Mouse (Mus musculus): ENCODE measurements around the gene Tanc1. TPM values are rescaled to one million over a fixed set of nuclear protein-coding genes. Genes with fewer than 3 reads are reported as not detected.

Tanc1 gene
- polyA plus RNA-seq, 2 experiments: 1.1 to 1.3 TPM

DNA sequence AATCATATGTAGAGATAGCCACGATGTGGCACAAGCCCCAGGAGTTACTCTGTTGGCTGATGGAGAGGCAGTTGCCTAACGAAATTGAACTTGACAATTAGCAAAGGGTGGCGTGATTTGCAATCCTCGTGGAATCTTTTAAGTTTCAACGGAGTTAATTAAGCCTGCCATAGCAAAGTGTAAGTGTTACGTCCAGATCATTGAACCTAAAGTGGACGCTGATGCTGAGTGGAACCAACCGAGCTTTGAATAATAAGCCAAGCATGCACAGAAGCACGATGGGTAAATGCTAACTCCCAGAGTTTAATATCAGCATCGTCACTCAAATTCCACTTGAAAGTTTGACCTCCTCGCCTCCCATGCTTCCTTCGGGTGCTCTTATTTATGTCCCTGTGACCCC lies 149.3 kb downstream of the Tanc1 start:
- Histone ChIP-seq H3K27me3 (ENCODE audit: control insufficient read depth, insufficient read depth, low read length) (no peaks in the 10 kb centered on the region), H3K4me3 (ENCODE audit: insufficient read depth in 1 of 2, low read depth in 2 of 2, low read length in 2 of 2) (no peak overlapping the region), H3K9ac (replicated peaks) (no peak overlapping the region), H3K27ac (no peak overlapping the region), H3K9me3 (ENCODE audit: control insufficient read depth, low read length) (no peaks in the 10 kb centered on the region), H3K4me2 (ENCODE audit: low read depth) (no peak overlapping the region), H3K4me1 (replicated peaks; ENCODE audit: control insufficient read depth in 2 of 2, insufficient read depth in 2 of 2, low read length in 1 of 2) (no peaks in the 10 kb centered on the region), H3K36me3 (replicated peaks; ENCODE audit: control insufficient read depth, insufficient read depth, low read depth) (no peaks in the 10 kb centered on the region)
- ATAC-seq (ENCODE audit: insufficient read depth) (no peak), DNase-seq (ENCODE audit: low read depth in 3 of 3, low spot score in 3 of 3) (no peak)
- TF ChIP-seq EP300 (IDR thresholded peaks at IDR 0.05; ENCODE audit: low read depth) (no peak), CTCF (IDR thresholded peaks at IDR 0.05; ENCODE audit: low read depth) (no peak)
- 72% methylated on average over 12 of the region's 12 CpGs for WGBS (ENCODE audit: insufficient replicate concordance)

DNA sequence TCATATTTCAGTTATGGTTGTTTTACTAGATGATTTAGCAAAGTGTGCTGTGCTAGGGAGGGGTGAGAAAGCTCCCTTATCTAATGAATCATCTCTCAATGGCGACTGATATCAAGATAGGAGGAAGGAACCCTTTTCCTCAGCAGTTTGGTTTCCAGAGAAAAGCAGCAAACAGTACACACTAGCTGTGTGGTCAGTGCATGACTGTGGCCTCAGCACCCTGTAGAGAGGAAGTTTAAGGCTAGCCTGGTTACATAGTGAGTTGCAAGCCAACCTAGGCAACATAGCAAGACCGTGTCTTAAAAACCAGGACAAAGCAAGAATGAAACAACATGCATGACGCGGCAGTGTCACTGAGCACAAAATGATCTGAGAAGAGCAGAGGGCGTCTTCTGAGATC lies 150.4 kb downstream of the Tanc1 start:
- Histone ChIP-seq H3K27ac (no peak overlapping the region), H3K27me3 (ENCODE audit: control insufficient read depth, insufficient read depth, low read length) (no peaks in the 10 kb centered on the region), H3K4me2 (ENCODE audit: low read depth) (no peak overlapping the region), H3K4me3 (ENCODE audit: insufficient read depth in 1 of 2, low read depth in 2 of 2, low read length in 2 of 2) (no peak overlapping the region), H3K4me1 (replicated peaks; ENCODE audit: control insufficient read depth in 2 of 2, insufficient read depth in 2 of 2, low read length in 1 of 2) (no peaks in the 10 kb centered on the region), H3K36me3 (replicated peaks; ENCODE audit: control insufficient read depth, insufficient read depth, low read depth) (no peaks in the 10 kb centered on the region), H3K9me3 (ENCODE audit: control insufficient read depth, low read length) (no peaks in the 10 kb centered on the region), H3K9ac (replicated peaks) (no peak overlapping the region)
- ATAC-seq (ENCODE audit: insufficient read depth) (no peak), DNase-seq (ENCODE audit: low read depth in 3 of 3, low spot score in 3 of 3) (no peak)
- 62% methylated on average over 5 of the region's 5 CpGs for WGBS (ENCODE audit: insufficient replicate concordance)
- TF ChIP-seq EP300 (IDR thresholded peaks at IDR 0.05; ENCODE audit: low read depth): no peak
- TF ChIP-seq CTCF (IDR thresholded peaks at IDR 0.05; ENCODE audit: low read depth): no peak

DNA sequence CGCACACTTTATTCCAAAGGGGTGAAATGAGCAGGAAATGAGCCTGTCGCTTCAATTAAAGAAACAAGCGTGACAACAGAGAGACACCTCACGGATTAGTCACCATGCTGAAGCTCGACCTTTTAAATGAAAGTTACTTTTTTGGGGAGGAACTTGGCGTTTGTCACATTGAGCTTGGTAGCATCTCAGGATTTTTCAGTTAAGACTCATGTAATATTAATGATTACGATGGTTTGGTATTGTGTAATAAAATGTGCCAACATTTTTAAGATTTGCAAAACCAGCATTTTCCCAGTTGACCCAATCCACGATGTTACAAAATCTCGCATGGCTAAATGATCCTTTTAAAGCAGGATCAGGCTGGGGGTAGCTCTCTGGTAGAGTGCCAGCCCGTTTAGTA lies 153.8 kb downstream of the Tanc1 start:
- no peak for ATAC-seq (ENCODE audit: insufficient read depth)
- DNase-seq (ENCODE audit: low read depth in 3 of 3, low spot score in 3 of 3): no peak
- H3K27me3 ChIP-seq (ENCODE audit: control insufficient read depth, insufficient read depth, low read length): no peaks in the 10 kb centered on the region
- no peaks in the 10 kb centered on the region for H3K9me3 ChIP-seq (ENCODE audit: control insufficient read depth, low read length)
- H3K4me3 ChIP-seq (ENCODE audit: insufficient read depth in 1 of 2, low read depth in 2 of 2, low read length in 2 of 2): no peak overlapping the region
- H3K4me2 ChIP-seq (ENCODE audit: low read depth): no peak overlapping the region
- no peaks in the 10 kb centered on the region for H3K36me3 ChIP-seq (replicated peaks; ENCODE audit: control insufficient read depth, insufficient read depth, low read depth)
- TF ChIP-seq CTCF (IDR thresholded peaks at IDR 0.05; ENCODE audit: low read depth): no peak
- no peak for TF ChIP-seq EP300 (IDR thresholded peaks at IDR 0.05; ENCODE audit: low read depth)
- no peak overlapping the region for H3K27ac ChIP-seq
- WGBS (ENCODE audit: insufficient replicate concordance): 65% methylated on average over 10 of the region's 10 CpGs
- no peak overlapping the region for H3K9ac ChIP-seq (replicated peaks)
- H3K4me1 ChIP-seq (replicated peaks; ENCODE audit: control insufficient read depth in 2 of 2, insufficient read depth in 2 of 2, low read length in 1 of 2): no peaks in the 10 kb centered on the region

DNA sequence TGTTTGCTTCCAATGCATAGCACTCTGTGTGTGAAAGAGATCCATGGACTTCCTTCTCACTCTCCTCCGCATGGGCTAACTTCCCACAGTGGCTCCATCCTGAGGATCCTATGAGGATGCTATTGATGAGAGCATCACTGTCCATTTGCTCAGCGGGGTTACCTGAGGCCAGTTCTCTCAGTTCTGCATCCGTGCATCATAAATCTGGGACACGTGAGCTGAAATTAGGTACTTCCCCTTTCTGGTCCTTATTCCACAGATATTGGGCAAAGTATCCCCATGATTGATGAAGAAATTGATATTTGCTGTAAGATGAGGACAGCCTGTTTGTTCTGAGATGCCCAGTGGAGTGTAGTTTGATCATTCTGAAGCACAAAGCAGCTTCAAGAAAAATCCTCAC lies 156.1 kb downstream of the Tanc1 start:
- Histone ChIP-seq H3K27me3 (ENCODE audit: control insufficient read depth, insufficient read depth, low read length) (no peaks in the 10 kb centered on the region), H3K9me3 (ENCODE audit: control insufficient read depth, low read length) (no peaks in the 10 kb centered on the region), H3K4me3 (ENCODE audit: insufficient read depth in 1 of 2, low read depth in 2 of 2, low read length in 2 of 2) (no peak overlapping the region), H3K36me3 (replicated peaks; ENCODE audit: control insufficient read depth, insufficient read depth, low read depth) (no peaks in the 10 kb centered on the region), H3K4me2 (ENCODE audit: low read depth) (no peak overlapping the region), H3K9ac (replicated peaks) (no peak overlapping the region), H3K4me1 (replicated peaks; ENCODE audit: control insufficient read depth in 2 of 2, insufficient read depth in 2 of 2, low read length in 1 of 2) (no peaks in the 10 kb centered on the region), H3K27ac (no peak overlapping the region)
- 55% methylated on average over 4 of the region's 4 CpGs for whole genome bisulfite sequencing (ENCODE audit: insufficient replicate concordance)
- TF ChIP-seq CTCF (IDR thresholded peaks at IDR 0.05; ENCODE audit: low read depth): no peak
- no peak for TF ChIP-seq EP300 (IDR thresholded peaks at IDR 0.05; ENCODE audit: low read depth)
- DNase-seq (ENCODE audit: low read depth in 3 of 3, low spot score in 3 of 3) (no peak), ATAC-seq (ENCODE audit: insufficient read depth) (no peak)

DNA sequence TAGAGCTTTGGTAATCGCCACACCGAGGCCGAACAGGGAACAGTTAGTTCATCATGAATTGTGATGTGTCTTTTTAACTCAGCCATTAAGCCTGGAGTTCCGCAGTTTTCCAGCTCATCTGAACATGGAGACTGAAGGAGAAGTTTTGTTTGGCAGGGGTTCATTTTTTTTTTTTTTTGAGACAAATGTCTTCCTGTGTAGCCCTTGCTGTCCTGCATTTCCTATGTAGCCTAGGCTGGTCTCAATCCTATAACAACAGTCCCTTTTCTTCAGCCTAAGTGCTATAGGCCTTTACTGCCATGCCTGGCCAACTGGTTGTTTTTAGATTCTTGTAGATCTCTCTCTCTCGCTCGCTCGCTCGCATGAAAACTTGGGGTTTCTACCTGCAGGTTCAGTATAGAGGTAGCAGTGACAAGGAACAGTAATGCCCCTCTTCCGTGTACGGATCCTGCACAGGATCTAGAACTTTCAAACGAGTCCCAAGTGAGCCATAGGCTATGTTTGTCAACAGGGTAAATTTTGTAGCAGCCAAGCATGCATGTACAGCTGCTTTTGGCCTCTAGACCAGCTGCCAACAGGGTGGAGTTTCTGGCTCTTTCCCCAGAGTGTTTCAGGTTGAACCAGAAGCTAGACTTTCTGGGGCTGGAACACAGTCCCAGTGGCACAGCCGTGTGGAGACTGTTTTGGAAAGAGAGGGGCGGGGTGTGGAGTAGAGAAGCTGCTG lies 157.0 kb downstream of the Tanc1 start:
- H3K9ac ChIP-seq (replicated peaks): no peak overlapping the region
- no peak for TF ChIP-seq EP300 (IDR thresholded peaks at IDR 0.05; ENCODE audit: low read depth)
- TF ChIP-seq CTCF (IDR thresholded peaks at IDR 0.05; ENCODE audit: low read depth): no peak
- H3K4me1 ChIP-seq (replicated peaks; ENCODE audit: control insufficient read depth in 2 of 2, insufficient read depth in 2 of 2, low read length in 1 of 2): no peaks in the 10 kb centered on the region
- ATAC-seq (ENCODE audit: insufficient read depth) (no peak), DNase-seq (ENCODE audit: low read depth in 3 of 3, low spot score in 3 of 3) (no peak)
- no peak overlapping the region for H3K4me2 ChIP-seq (ENCODE audit: low read depth)
- H3K9me3 ChIP-seq (ENCODE audit: control insufficient read depth, low read length): no peaks in the 10 kb centered on the region
- no peak overlapping the region for H3K27ac ChIP-seq
- no peaks in the 10 kb centered on the region for H3K27me3 ChIP-seq (ENCODE audit: control insufficient read depth, insufficient read depth, low read length)
- WGBS (ENCODE audit: insufficient replicate concordance): 64% methylated on average over 13 of the region's 13 CpGs
- H3K4me3 ChIP-seq (ENCODE audit: insufficient read depth in 1 of 2, low read depth in 2 of 2, low read length in 2 of 2): no peak overlapping the region
- no peaks in the 10 kb centered on the region for H3K36me3 ChIP-seq (replicated peaks; ENCODE audit: control insufficient read depth, insufficient read depth, low read depth)
